Mouse (Mus musculus) kidney, adult 11 months (tissue): ENCODE measurements around the gene Ptpn23.
"Not testable (repeated sequence)": the region's sequence is repeated elsewhere in the genome, so short reads cannot be mapped to it uniquely, and the experiment has no call there.

Source experiments
- DNase-seq: peaks from one replicate; pipeline ENCODE4 v3.0.0; 2022

Gene Ptpn23

GRCm38 (mm10) chr9:110408099-110408773 lies at the start of gene Ptpn23:
Gene Ptpn23, minus strand, starts transcription at chr9:110408213.
- DNase-seq = peak; percentile 92

- DNase-seq = no peak
Observed at GRCm38 (mm10) chr9:110452523-110452922, 44.5 kb upstream of the Ptpn23 start.

DNA sequence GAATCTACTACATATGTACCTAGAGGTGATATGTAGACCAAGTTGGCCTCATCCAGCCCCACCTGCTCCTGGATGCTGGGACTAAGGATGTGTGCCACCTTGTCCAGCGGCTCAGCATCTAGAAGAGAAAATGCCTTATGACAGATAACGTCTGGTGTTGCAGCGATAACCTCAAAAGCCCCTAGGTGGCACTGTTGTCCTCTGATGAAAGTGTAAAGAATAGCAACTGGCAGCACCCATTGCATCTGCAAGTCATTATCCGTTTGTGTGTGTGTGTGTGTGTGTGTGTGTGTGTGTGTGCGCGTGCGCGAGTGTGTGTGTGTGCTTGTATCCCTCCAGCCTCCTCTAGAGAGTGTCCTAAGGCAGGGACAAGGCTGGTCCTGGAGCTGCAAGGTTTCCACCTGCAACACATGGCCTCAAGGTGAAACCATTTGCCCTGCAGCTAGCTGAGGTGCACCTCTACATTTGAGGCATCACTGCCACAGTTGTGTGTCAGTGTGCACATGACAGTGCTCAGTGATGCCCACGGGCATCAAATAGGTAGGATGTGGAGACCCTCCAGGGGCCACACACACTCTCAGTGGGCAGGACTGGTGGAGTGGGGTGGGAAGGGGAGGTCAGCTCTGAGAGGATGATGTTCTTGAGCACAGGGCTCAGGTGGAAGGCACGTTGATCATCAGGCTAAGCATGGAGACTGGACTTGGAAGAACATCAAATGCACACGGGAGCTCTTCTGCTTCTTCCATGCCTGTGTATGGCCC lies 41.0 kb upstream of the Ptpn23 start:
- peak; percentile 43 for DNase-seq

DNA sequence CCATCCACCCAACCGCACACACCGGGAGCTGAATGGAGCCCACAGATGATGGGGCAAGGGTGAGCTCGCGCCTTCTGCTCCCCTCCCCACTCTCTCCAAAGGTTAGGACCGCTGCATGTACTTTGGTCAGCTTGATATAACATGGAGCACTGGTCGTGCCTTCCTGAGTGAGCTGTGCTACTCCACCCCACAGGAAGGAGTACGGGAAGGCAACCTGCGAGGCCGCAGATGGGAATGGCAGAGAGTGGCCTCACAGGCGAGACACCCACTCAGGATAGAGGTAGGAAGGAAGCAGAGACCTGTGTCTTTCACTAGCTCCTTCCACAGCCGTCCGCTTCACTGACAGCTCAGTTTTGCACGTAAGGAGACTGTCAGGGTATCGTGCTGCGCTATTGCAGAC lies 40.3 kb upstream of the Ptpn23 start:
- no peak for DNase-seq

DNA sequence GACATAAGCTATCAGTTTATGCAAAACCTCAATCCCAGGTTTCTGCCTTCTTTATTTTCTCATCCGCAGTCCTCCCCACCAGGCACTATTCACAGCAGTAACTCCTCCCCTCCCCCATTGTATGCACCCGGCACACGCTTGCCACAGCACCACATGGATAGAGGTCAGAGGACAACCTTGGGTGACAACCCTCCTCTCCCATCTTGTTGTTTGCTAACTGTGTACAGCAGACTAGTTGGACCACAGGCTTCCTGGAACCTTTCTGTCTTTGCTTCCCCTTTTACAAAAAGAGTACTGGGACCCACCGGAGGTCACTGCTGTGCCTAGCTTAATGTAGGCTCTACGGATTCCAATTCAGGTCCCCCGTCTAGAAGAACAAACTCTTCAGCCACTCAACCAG lies 32.5 kb upstream of the Ptpn23 start:
- DNase-seq = no peak

DNA sequence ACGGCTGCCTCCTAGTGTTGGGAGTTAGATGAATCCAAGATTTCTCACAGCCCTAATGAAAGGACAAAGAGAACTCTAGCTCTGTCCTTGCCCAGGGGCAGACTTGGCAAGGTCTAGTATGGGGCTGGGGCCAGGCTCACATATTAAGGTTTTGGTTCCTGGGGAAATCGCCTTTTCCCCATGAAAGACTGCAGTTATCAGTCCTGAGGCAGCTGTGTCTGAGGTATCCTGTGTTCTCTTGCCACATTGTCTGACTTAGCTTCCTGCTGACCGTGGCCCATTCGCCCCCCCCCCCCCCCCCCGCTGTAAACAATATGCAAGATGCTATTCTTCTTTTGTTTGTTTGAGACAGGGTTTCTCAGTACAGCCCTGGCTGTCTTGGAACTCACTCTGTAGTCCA lies 32.0 kb upstream of the Ptpn23 start:
- DNase-seq = no peak

DNA sequence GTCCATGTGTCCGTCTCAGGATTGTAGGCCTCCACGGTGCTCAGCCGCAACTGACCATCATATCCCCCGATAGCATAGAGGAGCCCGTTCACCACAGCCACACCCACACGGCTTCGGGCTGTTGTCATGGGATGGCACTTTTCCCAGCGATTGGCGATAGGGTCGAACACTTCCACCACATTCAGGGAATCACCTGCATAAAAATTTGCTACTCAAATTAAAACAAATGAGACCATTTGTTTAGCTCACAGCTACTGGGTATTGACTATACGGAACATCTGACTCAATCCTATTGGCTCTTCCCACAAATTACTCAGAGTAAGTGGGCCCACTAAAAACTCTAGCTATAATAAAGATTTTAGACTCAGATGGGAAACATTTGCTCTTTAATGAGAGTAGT lies 28.0 kb upstream of the Ptpn23 start:
- no peak for DNase-seq

DNA sequence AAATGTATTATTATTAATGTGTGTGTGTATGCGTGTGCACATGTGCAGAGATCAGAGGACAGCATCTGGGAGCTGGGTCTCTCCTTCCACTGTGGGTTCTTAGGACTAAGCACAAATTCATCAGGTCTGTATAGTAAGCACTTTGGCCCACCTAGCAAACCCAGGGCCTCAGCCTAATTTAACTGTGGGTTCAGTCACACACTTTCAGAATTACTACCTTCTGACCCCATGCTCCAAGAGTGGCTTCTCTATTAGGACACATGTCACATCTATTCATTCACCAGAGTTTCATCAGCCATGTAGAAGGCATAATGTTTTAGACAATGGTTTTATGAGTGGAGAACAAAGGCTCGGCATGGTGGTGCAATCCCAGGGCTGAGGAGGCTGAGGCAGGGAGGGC lies 25.0 kb upstream of the Ptpn23 start:
- DNase-seq = no peak

DNA sequence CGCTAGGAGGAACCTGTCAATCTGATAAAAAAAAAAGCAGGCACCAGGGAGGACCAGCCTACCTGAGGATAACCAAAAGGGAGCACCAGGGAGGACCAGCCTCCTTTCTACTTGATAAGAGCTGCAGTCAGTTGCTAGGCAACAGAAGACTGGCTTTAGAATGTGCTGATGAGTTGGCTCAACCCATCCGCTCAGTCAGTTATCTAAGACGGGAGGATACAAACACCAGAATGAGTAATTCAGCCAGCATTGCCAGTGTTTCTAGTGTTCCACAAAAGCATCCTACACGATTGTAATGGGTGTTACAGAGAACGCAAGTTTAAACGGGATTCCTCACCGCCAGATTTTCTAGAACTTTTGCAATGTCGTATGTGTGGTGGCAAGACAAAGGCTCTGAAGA lies 23.2 kb upstream of the Ptpn23 start:
- DNase-seq = no peak

- no peak for DNase-seq
Observed at GRCm38 (mm10) chr9:110419511-110420112, 11.6 kb upstream of the Ptpn23 start, which contains the start of gene Ngp. Gene Ngp, plus strand, starts transcription at chr9:110419747.

- peak; percentile 41 for DNase-seq
Observed at GRCm38 (mm10) chr9:110413785-110414184, 5.8 kb upstream of the Ptpn23 start.

DNA sequence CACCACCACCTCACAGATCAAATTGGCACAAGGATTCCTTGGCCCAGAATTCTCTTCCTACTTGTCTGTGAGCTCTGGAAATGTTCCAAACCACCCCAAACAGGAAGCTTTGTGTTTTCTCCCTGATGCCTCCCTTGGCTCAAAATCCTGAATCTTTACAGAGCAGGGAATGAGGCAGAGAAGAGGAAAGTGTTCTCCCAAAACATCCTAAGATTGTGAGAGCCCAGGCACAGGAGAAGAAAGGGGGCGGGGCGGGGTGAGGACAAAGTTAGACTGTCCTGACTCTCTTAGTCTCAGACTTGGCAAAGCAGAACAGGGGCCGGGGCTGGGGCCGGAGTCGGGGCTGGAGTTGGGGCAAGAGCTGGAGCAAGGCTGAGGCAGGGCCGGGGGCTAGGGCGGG lies 4.9 kb upstream of the Ptpn23 start:
- DNase-seq = no peak

GRCm38 (mm10) chr9:110410908-110411887 lies 3.2 kb upstream of the Ptpn23 start:
- DNase-seq = peak; percentile 80

GRCm38 (mm10) chr9:110407311-110408098 lies 508 bp downstream of the Ptpn23 start:
- no peak for DNase-seq

GRCm38 (mm10) chr9:110403240-110403639 lies 4.8 kb downstream of the Ptpn23 start:
- not testable (repeated sequence) for DNase-seq

DNA sequence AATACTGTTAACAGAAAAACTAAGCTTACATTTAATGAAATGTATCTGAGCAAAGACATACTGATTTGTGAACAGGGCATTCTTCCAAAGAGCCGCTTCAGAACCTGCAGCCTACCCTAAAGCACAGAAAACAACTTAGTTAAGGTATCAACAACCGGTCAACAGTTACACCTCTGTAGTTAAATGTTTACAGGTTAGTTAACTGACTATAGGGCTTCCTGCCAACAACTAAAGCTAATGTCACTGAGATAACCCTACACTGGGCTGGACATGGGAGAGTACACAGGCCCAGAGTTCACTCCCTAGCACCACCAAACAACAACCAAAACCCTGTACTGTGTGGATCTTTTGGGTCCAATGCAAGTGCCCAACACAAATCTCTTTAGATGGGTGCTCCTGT lies 5.3 kb downstream of the Ptpn23 start:
- DNase-seq = no peak

GRCm38 (mm10) chr9:110400650-110401049 lies 7.4 kb downstream of the Ptpn23 start:
- no peak for DNase-seq

DNA sequence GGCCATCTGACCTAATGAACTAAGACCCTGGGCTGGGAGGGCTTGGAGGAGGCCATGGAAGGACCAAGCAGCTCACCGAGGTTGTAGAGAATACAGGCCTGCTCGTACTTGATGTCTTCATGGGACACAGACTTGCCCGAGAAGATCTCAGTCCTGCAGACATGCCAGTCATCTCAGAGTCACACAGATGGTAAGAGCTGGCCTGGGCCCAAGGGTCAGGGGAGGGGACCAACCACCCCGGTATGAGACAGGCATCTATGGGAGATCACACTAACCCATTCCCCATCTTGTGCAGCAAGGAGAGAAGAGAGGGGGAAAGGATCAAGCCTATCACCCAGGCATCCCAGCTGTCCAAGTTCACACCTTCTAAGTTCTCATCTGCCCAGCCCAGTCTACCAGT lies 14.7 kb downstream of the Ptpn23 start:
- DNase-seq = no peak

GRCm38 (mm10) chr9:110390843-110391242 lies 17.2 kb downstream of the Ptpn23 start:
- DNase-seq = no peak

DNA sequence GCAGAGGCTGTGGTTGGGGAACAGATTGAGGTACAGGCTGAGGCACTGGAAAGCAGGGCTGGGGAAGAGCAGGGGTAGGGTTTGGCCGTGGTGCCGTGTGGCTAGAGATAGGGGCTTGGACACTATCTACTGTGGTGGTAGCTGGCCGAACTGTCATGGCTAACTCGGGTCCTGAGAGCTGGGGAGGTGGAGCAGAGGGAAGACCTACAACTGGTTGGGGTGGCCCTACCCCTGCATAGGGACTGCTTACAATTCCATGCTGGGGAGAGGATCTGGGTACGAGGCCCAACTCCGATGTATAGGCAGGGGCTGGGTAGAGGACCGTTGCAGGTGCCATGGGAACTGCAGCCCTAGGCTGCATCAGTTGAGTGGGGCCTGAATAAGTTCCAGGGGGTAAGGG lies 20.0 kb downstream of the Ptpn23 start:
- DNase-seq = no peak

- DNase-seq = no peak
Observed at GRCm38 (mm10) chr9:110384369-110384929, 23.6 kb downstream of the Ptpn23 start.

DNA sequence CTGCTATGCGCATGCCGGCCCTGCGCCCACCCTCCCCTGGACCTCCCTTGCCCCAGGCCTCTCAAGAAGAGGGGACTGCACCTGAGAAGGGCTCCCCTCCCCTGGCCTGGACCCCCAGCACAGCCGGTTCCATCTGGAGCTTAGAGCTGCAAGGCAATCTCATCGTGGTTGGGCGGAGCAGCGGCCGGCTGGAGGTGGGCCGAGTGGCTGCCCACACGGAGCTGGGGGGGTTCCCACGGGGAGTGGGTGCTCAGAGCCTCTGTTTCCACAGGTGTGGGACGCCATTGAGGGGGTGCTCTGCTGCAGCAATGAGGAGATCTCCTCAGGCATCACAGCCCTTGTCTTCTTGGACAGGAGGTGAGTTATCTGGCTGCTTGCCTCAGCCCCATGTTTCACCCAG lies 26.7 kb downstream of the Ptpn23 start:
- DNase-seq = no peak
